Mouse (Mus musculus) common myeloid progenitor, adult 5-6 weeks (primary cell): ENCODE measurements around the gene Kif21a. TPM values are rescaled to one million over a fixed set of nuclear protein-coding genes. Genes with fewer than 3 reads are reported as not detected.

Source experiments
- ATAC-seq: replicated peaks from 2 replicates; pipeline ENCODE4 v1.8.0; 2016; ENCODE audit warnings: low read depth, mild to moderate bottlenecking, moderate TSS enrichment, inconsistent platforms; ENCODE audit not compliant: poor library complexity, severe bottlenecking
- total RNA-seq: library from RNA; stranded (forward); fragments of 200-1000, 187-1606 nt; gene quantifications from 2 replicates; pipeline ENCODE4 v1.2.3, GENCODE M21; 2017

Gene Kif21a
- total RNA-seq, 1 experiment from 2014 or later, result 0.46 TPM

DNA sequence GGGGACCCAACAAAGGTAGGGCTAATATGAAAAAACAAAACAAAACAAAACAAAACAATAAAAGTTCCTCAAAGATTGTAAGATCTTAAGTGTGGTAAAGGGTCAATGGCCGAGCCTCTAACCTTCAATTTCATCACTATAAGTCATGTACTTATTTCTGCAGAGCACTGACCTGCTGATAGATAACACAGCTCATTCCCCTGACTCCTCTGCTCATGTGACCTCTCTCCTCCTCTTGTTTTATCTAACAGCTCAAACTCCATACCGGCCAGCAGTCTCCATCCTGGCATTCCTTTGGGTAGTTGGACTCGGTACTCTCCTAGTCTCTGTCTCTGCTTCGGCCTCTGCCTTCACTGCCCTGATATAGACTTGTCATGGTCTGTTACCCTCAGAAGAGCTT is 87.2 kb downstream of the Kif21a start:
- no peak for ATAC-seq

DNA sequence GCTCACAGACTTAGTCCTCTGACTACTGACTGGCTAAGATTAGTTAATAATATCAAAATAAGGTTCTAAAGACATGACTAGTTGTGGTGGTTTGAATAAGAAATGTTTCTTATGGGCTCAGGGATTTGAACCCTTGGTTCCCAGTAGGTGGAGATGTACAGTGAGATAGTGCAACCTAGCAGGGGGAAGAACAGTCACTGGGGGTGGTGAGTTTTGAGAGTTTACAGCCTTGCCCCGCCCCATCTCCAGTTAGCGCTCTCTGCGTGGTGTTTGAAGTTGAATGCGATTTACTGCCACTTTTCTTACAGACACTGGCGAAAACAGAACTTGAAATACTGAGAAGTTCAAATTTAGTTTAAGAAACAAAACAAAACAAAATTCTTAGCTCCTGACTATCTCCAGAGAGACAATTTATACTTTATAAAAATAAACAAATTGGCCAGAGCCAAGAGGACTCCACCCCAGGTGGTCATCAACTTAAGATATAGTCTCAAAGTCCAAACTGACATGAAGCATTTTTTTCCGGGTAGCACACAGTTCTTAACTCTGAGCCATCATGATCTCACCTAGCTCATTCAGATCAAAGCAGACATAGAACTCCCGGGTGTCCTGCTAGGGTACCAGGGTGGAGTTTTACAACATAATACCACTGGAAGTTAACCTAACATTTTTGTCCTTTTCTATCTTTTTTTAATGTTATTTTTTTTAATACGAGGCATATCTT is 88.8 kb downstream of the Kif21a start:
- ATAC-seq, result no peak

DNA sequence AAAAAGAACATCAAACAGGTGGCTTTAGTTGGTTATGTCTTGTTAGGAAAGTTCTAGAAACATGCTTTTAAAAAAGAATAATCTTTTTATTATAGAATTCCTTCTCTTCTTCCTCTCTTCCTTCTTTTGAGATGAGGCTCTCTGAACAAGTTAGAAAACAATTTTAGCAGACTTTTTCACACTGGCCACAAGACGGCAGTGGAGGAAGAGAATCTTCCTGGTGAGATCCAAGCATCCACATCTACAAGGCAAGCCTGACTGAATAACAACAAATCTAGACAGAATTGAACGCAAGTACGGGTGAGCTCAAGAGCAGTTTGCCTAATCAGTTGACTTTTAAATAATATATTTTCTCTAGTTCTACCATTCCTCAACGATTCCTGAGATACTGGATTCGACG is 98.4 kb downstream of the Kif21a start:
- no peak for ATAC-seq

DNA sequence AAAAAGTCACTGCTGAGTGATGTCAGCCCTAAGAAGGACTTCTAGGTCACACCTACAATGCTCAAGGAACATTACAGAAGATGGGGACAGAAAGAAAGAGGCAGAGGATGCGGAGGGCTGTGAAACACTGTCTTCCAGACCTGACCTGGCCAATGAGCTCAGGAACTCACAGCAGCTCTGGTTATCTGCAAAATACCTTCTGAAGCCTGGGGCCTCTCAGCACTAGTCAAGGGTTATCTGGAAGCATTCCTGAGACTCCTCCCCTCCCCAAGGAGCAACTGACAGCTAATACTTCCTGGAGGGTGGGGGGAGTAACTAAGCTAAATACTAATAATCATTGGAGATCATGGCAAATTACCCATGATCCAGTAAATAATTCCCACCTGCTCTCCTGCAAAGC is 111.3 kb downstream of the Kif21a start:
- no peak for ATAC-seq

DNA sequence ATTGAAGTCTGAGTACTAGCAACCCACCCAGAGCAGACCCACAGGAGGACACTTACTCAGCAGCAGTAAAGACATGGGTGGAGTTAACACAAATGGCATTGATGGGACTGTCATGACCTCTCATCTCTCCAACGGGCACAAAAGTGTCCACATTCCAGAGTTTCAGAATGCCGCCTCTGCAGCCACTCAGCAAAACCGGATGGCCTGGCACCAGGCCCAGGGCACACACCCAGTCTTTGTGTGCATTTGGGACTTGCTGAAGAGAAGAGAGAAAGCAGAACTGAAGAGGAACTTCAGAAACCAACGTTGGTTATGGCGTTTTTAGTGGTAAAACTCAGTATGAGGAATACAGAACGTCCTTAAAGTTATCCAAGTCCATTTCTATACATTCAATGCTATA is 114.2 kb downstream of the Kif21a start:
- 0 out of 2 replicates have a peak, but pooled peaks have one; percentile 22 for ATAC-seq

DNA sequence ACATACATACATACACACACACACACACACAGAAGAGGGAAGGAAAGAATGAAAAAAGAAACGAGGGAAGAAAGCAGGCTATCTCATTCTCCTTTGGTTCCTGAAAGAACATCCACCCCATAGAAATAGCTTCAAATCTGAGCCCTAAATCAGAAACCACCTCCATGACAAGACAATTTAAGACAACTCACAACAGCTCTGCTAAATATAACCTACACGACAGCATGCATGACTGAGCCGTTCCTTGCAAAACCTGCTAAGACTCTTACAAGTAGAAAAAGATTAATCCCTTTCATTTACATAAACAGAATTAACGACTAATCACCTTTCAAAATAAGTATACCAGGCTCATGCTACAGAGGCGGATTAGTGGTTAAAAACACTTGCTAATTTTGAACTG is 118.3 kb downstream of the Kif21a start:
- ATAC-seq, result no peak

DNA sequence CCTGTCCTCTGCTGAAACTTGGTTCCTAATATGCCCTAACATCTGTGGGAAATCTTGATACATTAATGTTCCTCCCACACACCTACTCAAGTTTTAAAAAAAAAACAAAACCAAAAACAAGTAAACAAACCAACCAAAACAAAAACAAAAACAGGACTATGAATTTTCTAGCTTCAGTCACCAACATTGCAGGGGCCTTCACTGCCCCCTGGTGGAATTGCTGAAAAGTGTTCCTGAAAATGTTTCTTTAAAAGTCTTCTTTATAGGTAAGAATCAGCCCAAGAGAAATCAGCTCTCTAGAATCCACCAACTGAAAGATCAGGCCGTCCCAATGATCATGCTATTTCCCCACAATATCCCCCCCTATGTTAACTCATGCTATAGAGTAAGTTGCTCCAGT is 120.7 kb downstream of the Kif21a start:
- ATAC-seq, result no peak

DNA sequence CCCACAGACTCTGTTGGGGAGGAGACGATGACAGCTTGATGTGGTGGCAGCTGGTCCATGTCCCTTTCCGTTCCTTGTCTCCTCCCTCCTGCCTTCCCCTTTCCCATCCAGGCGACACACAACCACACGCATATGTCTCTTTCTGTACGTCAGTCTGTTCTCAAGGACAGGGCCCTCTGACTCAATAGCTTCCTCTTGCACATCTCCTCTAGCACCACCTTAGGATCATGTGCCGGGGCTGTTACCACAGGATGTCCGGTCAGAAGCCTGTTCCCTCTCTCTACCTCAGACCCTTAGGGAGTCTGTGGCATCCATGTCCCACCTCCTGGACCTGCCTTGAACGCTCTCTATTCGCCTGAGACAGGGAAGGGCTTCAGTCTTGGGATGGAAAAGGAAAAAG is 153.3 kb downstream of the Kif21a start:
- no peak for ATAC-seq

DNA sequence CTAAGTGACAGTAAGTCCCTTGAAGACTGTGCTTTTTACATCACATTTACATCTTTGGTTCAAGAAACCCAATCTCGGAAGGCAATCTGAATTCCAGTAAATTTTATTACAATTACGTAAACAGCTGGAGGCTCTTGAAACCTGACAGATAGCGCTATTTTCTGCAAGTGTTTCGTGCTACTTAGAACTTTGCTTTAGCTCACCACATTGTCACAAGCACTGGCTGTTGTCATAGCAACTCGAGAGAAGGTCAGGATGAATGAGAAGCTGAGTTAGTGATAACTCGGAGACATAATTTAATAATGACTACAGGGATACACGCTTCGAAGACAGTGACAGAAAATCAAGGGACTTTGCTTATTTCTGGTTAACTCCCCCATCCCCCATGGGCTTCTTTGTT is 162.3 kb downstream of the Kif21a start:
- no peak for ATAC-seq

Other genes with a start within 250 kb of the Kif21a start
- gene Abcd2, start 141.9 kb upstream of the Kif21a start, total RNA-seq, result 10.0 and 10.9 TPM in 2 replicates
- gene CN725425, start 149.5 kb upstream of the Kif21a start, total RNA-seq, result not detected in 2 replicates